Mouse (Mus musculus) G1E (cell line): Measurements from ENCODE around the gene Nop2.

Source experiments
- CTCF ChIP-seq: IDR thresholded peaks from 2 replicates; pipeline ENCODE4 v1.5.1; 2012; ENCODE audit warnings: low read depth, low read length, inconsistent platforms, mixed read lengths
- GATA1 ChIP-seq: IDR thresholded peaks from 2 replicates; pipeline ENCODE4 v1.6.1; 2012; ENCODE audit warnings: borderline replicate concordance, low read length, inconsistent platforms, mixed read lengths
- TAL1 ChIP-seq: conservative IDR thresholded peaks from 2 replicates; pipeline ENCODE4 v1.6.1; 2012; ENCODE audit warnings: low read depth, low read length, inconsistent platforms, mixed read lengths

GRCm38 (mm10) chr6:125175469-125175868, 43.8 kb downstream of the Nop2 start:
- TF ChIP-seq CTCF (no peak), GATA1 (no peak), TAL1 (no peak)
